Mouse (Mus musculus) thymus, adult 2 months (tissue): ENCODE data around the gene Gm49369.

Experiments
- CTCF ChIP-seq: fragments of 200-500 bp; IDR thresholded peaks from 2 replicates; pipeline ENCODE4 v1.5.1; 2012; ENCODE audit warnings: mild to moderate bottlenecking, control low read depth, low read length, moderate library complexity, borderline replicate concordance; ENCODE audit not compliant: control insufficient read depth, poor library complexity, insufficient read depth; ENCODE audit errors: extremely low read depth
- POLR2A ChIP-seq: fragments of 200-500 bp; IDR thresholded peaks from 2 replicates; pipeline ENCODE4 v1.6.1; 2012; ENCODE audit warnings: mild to moderate bottlenecking, low read length, control low read depth, moderate library complexity; ENCODE audit not compliant: control insufficient read depth, poor library complexity, insufficient read depth; ENCODE audit errors: extremely low read depth

- TF ChIP-seq CTCF (no peak), POLR2A (no peak)
Measured at GRCm38 (mm10) chr7:142407935-142408334, 25.5 kb upstream of the Gm49369 start.
